Mouse (Mus musculus) cortical plate, adult 2 months (tissue): ENCODE measurements at regions not wholly inside any gene's neighbourhood (a gene's known extent, or its start where the extent isn't known, plus 50 kb on each side); places are given as distances from the start of the nearest gene placed in this dataset.

Experiments
- CTCF ChIP-seq: fragments of 200-500 bp; IDR thresholded peaks from 2 replicates; pipeline ENCODE4 v1.5.1; 2011; ENCODE audit warnings: mild to moderate bottlenecking, control low read depth, low read length; ENCODE audit not compliant: insufficient read depth; ENCODE audit errors: extremely low read depth
- POLR2A ChIP-seq: fragments of 200-500 bp; IDR thresholded peaks from 2 replicates; pipeline ENCODE4 v1.6.1; 2011; ENCODE audit warnings: mild to moderate bottlenecking, low read length, control low read depth; ENCODE audit not compliant: insufficient read depth; ENCODE audit errors: extremely low read depth

GRCm38 (mm10) chr17:44419405-44419729 lies 231.0 kb downstream of the Clic5 start:
- TF ChIP-seq CTCF = no peak
- no peak for TF ChIP-seq POLR2A
